Mouse (Mus musculus): ENCODE data around the gene Tpk1.

- TF ChIP-seq CTCF (IDR thresholded peaks at IDR 0.05; ENCODE audit: low read depth), result no peak
- no peak for TF ChIP-seq EP300 (IDR thresholded peaks at IDR 0.05; ENCODE audit: low read depth)
These were observed 223.9 kb downstream of the Tpk1 start for GRCm38 (mm10) chr6:43442191-43442590.
